Mouse (Mus musculus) midbrain, embryonic 11.5 days (tissue): ENCODE measurements around the gene Cdh13. TPM values are rescaled to one million over a fixed set of nuclear protein-coding genes. Genes with fewer than 3 reads are reported as not detected.
"Not testable (repeated sequence)": the region's sequence is repeated elsewhere in the genome, so short reads cannot be mapped to it uniquely, and the experiment has no call there.

Source experiments
- ATAC-seq: fragments of 200-750 bp; cut with Nextera tagmentation; 2 replicates; pipeline ENCODE4 v1.8.0; 2017; ENCODE audit warnings: moderate TSS enrichment, moderate library complexity; ENCODE audit not compliant: low FRiP score
- DNase-seq: peaks from one replicate; pipeline ENCODE4 v3.0.0; 2015; ENCODE audit warnings: low spot score; ENCODE audit errors: missing footprints
- H3K27ac ChIP-seq: fragments of 300-500 bp; sonication (generic); 2 replicates; pipeline ENCODE4 v1.5.1; 2014; ENCODE audit warnings: low read depth, low read length
- H3K27me3 ChIP-seq: fragments of 300-500 bp; sonication (generic); 2 replicates; pipeline ENCODE4 v1.6.1; 2014; ENCODE audit warnings: mild to moderate bottlenecking, low read length, moderate library complexity, mixed read lengths; ENCODE audit not compliant: control insufficient read depth, insufficient read depth
- H3K36me3 ChIP-seq: fragments of 300-500 bp; sonication (generic); 2 replicates; pipeline ENCODE4 v1.6.1; 2014; ENCODE audit warnings: mild to moderate bottlenecking, low read length, moderate library complexity, mixed read lengths; ENCODE audit not compliant: control insufficient read depth, insufficient read depth
- H3K4me1 ChIP-seq: fragments of 300-500 bp; sonication (generic); 2 replicates; pipeline ENCODE4 v1.6.1; 2014; ENCODE audit warnings: low read length; ENCODE audit not compliant: control insufficient read depth, insufficient read depth
- H3K4me2 ChIP-seq: fragments of 300-500 bp; sonication (generic); 2 replicates; pipeline ENCODE4 v1.6.1; 2014; ENCODE audit warnings: mild to moderate bottlenecking, moderate library complexity
- H3K4me3 ChIP-seq: fragments of 300-500 bp; sonication (generic); 2 replicates; pipeline ENCODE4 v1.5.1; 2014; ENCODE audit warnings: low read depth, low read length
- H3K9ac ChIP-seq: fragments of 300-500 bp; sonication (generic); 2 replicates; pipeline ENCODE4 v1.6.1; 2014; ENCODE audit warnings: low read length
- H3K9me3 ChIP-seq: fragments of 300-500 bp; sonication (generic); 2 replicates; pipeline ENCODE4 v1.6.1; 2016; ENCODE audit warnings: low read length; ENCODE audit not compliant: control insufficient read depth
- WGBS: fragments of 180-500 bp; shearing (Covaris S2); extraction: QIAGEN DNeasy Blood & Tissue Kit; methylation state at CpG from one replicate; pipeline ENCODE4 v1.1.7; 2014; 5-methylcytosine and 5-hydroxymethylcytosine counted together
- polyA plus RNA-seq: library from polyadenylated mRNA; unstranded; fragments of >200 nt; fragmentation: Nextera tagmentation; extraction: Ambion mirVana; gene quantifications from 2 replicates; pipeline ENCODE4 v1.2.1, GENCODE M21; 2014

The Cdh13 gene
- polyA plus RNA-seq, 1 experiment from 2014 or later = 12.2 TPM

DNA sequence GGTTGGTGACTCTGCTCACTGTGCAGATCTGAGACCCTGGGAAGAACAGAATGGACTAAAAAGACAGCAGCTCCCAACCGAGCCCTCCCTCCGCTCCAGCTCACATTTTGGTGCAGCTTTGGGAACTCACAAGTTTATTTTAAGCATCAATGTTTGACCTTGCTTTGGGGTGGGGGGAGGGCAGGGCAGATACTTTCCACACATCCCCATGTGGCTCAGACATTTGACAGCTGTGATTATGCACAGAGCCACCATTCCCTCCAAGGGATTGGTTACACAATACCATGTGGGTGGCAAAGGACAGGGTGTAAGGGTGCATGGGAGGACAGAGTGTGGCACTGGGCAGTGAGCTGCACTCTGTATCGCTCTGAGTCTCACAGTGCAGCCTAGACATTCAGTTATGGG is 993.5 kb downstream of the Cdh13 start:
- 76% methylated on average over 3 of the region's 3 CpGs for WGBS
- ATAC-seq = no peak

DNA sequence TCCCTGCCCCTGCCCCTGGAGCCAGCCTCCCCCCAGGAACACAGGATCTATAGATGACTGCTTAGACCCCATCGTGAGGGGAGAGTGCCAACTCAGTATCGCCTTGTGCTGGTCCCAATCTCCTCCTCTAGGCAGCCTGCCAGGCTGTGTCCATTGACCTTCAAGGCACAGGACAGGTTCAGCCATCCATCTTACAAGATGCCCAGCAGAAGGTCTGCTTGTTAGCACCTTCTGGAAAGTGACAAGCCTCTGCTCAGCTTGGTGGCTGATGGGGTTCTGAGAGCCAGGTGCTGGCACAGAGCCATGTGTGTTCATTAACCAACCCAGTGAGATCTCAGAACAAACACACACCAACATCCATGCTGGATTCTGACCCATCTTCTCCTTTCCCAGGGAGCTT is 998.2 kb downstream of the Cdh13 start:
- H3K27me3 ChIP-seq = no peaks in the 10 kb centered on the region
- 100% methylated on average over 2 of the region's 2 CpGs for WGBS
- H3K27ac ChIP-seq = no peak overlapping the region
- H3K9me3 ChIP-seq = no peaks in the 10 kb centered on the region
- ATAC-seq (no peak), DNase-seq (no peak)
- no peaks in the 10 kb centered on the region for H3K36me3 ChIP-seq
- no peak overlapping the region for H3K9ac ChIP-seq
- H3K4me3 ChIP-seq = no peak overlapping the region
- no peak overlapping the region for H3K4me2 ChIP-seq
- no peaks in the 10 kb centered on the region for H3K4me1 ChIP-seq

More for the DNA sequence above, 993.5 kb downstream of the Cdh13 start:
- H3K36me3 ChIP-seq = no peaks in the 10 kb centered on the region
- no peaks in the 10 kb centered on the region for H3K4me1 ChIP-seq
- H3K4me3 ChIP-seq = no peak overlapping the region
- H3K27ac ChIP-seq = no peak overlapping the region
- DNase-seq = no peak
- H3K4me2 ChIP-seq = no peak overlapping the region
- no peaks in the 10 kb centered on the region for H3K27me3 ChIP-seq
- H3K9me3 ChIP-seq = no peaks in the 10 kb centered on the region
- no peak overlapping the region for H3K9ac ChIP-seq

DNA sequence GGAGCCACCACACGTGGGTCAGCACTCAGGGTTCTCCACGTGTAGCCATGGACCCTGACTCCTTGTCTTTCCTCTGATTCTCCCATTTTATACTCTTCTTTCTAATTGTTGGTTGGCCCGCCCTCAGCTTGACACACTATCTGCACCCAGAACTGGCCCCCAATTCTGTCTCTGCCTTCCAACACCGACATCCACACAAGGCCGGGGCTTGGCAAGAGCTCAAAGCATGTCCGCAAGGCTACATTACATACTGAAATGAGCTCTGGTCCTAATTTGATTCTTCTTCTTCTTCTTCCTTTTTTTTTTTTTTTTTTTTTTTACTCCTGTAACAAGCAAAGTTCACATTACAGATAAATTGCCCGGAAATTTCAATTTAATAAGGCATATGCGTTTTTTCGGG is 1001.0 kb downstream of the Cdh13 start:
- 87% methylated on average over 9 of the region's 9 CpGs for WGBS
- Histone ChIP-seq H3K4me2 (no peak overlapping the region), H3K27me3 (no peaks in the 10 kb centered on the region), H3K4me3 (no peak overlapping the region), H3K36me3 (no peaks in the 10 kb centered on the region), H3K9ac (no peak overlapping the region), H3K27ac (no peak overlapping the region), H3K4me1 (no peaks in the 10 kb centered on the region), H3K9me3 (no peaks in the 10 kb centered on the region)
- ATAC-seq (no peak), DNase-seq (no peak)

DNA sequence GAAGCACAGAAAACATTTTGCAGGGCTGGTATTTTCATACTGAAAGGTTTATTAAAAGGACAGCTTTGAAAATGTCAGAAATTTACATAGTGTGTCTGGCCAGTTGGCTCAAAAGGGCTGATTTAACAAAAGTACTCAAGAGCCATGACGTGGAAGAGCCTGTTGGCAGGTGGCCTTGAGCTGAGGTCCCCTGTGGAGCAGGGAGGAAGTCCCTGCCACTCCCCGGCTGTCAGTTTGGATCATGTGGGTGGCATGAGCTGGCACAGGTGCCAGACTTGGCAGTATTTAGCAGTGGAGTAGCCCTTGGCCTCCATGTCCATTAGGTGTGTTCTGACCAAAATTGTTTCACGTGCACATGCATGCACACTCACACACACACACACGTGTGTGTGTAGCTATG is 1001.4 kb downstream of the Cdh13 start:
- H3K9me3 ChIP-seq = no peaks in the 10 kb centered on the region
- H3K4me2 ChIP-seq = no peak overlapping the region
- H3K27me3 ChIP-seq = no peaks in the 10 kb centered on the region
- H3K9ac ChIP-seq = no peak overlapping the region
- H3K27ac ChIP-seq = no peak overlapping the region
- no peak overlapping the region for H3K4me3 ChIP-seq
- H3K4me1 ChIP-seq = no peaks in the 10 kb centered on the region
- ATAC-seq (no peak), DNase-seq (no peak)
- H3K36me3 ChIP-seq = no peaks in the 10 kb centered on the region
- WGBS = 80% methylated on average over 4 of the region's 4 CpGs

DNA sequence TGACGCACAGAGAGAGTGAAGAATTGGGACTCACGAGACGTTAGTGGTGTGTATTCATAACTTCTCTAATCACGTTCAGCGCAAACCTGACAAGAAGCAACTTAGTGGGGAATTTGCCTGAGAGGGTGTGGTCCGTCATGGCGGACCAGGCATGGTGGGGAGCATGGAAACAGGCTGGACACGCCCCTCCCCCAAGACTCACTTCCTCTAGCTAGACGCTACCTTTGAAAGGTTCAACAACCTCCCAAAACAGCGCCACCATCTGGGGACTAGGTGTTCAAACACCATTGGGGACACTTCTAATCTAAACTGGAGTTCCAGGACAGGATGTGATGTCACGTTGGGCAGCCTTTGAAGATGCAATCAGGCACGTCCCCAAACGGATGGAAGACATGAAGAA is 1011.9 kb downstream of the Cdh13 start:
- no peak overlapping the region for H3K4me2 ChIP-seq
- whole genome bisulfite sequencing = 85% methylated on average over 13 of the region's 13 CpGs
- no peaks in the 10 kb centered on the region for H3K4me1 ChIP-seq
- DNase-seq (no peak), ATAC-seq (no peak)
- no peak overlapping the region for H3K27ac ChIP-seq
- H3K9ac ChIP-seq = no peak overlapping the region
- no peaks in the 10 kb centered on the region for H3K36me3 ChIP-seq
- no peaks in the 10 kb centered on the region for H3K27me3 ChIP-seq
- H3K9me3 ChIP-seq = no peaks in the 10 kb centered on the region
- no peak overlapping the region for H3K4me3 ChIP-seq

DNA sequence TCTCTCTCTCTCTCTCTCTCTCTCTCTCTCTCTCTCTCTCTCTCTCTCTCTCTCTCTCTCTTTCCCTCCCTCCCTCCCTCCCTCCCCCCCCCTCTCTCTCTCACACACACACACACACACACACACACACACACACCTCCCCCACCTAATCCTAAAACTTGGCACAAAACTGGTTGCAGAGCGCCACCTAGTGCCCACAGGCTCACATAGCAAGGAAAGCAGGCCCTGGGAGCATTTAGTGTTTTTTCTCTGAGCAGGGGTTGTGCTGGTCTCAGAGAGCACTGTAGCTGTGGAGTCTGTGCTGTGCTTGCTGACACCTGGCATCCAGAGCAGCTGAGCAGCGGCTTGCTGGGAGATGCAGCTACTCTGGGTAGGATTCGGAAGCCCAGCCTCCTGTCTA is 1014.2 kb downstream of the Cdh13 start:
- WGBS = 24% methylated on average over 3 of the region's 3 CpGs
- not testable (repeated sequence) for H3K27ac ChIP-seq, H3K4me2 ChIP-seq, H3K9me3 ChIP-seq, H3K4me1 ChIP-seq, H3K27me3 ChIP-seq, H3K9ac ChIP-seq, H3K36me3 ChIP-seq, ATAC-seq, H3K4me3 ChIP-seq
- peak; percentile 91 for DNase-seq

DNA sequence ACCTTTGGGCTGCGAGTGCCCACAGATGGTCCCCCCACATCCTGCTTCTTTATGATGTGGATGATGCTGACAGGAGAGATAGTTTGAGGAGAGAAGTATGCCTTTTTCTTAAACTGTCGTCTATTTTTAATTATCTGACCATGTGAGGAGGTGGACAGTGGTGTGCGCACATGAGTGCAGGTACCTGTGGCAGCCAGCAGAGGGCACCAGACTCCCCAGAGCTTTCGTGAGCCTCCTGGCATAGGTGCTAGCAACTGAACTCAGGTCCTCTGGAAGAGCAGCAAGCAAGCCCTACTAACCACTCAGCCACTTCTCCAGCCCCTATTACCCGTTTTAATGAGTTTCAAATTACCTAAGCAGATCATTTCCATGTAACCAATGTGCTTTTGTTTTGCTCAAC is 1016.8 kb downstream of the Cdh13 start:
- ATAC-seq (no peak), DNase-seq (no peak)
- no peak overlapping the region for H3K4me2 ChIP-seq
- no peaks in the 10 kb centered on the region for H3K27me3 ChIP-seq
- no peak overlapping the region for H3K4me3 ChIP-seq
- H3K9me3 ChIP-seq = no peaks in the 10 kb centered on the region
- H3K36me3 ChIP-seq = no peaks in the 10 kb centered on the region
- H3K4me1 ChIP-seq = no peaks in the 10 kb centered on the region
- no peak overlapping the region for H3K9ac ChIP-seq
- 88% methylated on average over 5 of the region's 5 CpGs for WGBS
- no peak overlapping the region for H3K27ac ChIP-seq

DNA sequence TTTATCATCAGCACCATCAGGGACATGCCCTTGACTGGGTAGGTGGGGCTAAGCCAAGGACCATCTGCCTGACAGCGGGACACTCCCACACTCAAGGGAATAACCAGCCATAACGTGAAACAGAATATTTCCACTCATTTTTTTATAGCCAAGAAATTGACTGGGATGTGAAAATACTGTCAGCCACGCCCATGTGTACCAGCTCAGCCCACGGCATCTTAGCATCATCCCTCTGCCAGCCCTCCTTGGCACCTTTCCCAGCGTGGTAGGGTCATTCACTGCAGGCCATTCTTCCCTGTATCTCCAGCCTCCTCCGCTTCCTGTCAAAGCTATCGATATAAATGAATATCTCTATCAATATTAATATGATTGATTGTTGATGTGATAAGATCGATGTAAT is 1020.7 kb downstream of the Cdh13 start:
- DNase-seq (no peak), ATAC-seq (no peak)
- Histone ChIP-seq H3K9ac (no peak overlapping the region), H3K9me3 (no peaks in the 10 kb centered on the region; the same call in 1 of the 2 replicates), H3K4me3 (no peak overlapping the region), H3K27me3 (no peaks in the 10 kb centered on the region), H3K36me3 (no peaks in the 10 kb centered on the region), H3K27ac (no peak overlapping the region), H3K4me1 (no peaks in the 10 kb centered on the region), H3K4me2 (no peak overlapping the region)
- 86% methylated on average over 8 of the region's 8 CpGs for WGBS

DNA sequence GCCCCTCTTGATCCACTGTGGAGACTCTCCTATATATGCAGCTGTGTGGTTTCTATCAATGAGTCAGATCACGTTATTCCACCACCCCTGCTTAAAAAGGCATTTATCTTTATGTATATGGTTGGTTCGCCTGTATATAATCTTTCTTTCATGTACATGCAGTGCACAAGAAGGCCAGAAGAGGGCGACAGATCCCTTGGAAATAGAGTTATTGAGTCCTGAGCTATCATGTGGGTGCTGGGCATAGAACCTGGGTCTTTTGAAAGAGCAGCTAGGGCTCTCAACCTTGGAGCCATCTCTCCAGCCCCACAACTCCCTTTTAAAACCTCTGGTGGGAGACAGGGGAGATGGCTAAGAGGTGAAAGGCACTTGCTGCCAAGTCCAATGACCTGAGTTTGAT is 1027.9 kb downstream of the Cdh13 start:
- WGBS = 29% methylated on average over 3 of the region's 3 CpGs
- no peak overlapping the region for H3K27ac ChIP-seq
- no peaks in the 10 kb centered on the region for H3K4me1 ChIP-seq
- no peak overlapping the region for H3K4me3 ChIP-seq
- H3K27me3 ChIP-seq = no peaks in the 10 kb centered on the region
- H3K9ac ChIP-seq = no peak overlapping the region
- no peaks in the 10 kb centered on the region for H3K36me3 ChIP-seq
- no peak overlapping the region for H3K4me2 ChIP-seq
- H3K9me3 ChIP-seq = no peaks in the 10 kb centered on the region; the same call in 1 of the 2 replicates
- ATAC-seq = no peak
- DNase-seq = peak; percentile 84

DNA sequence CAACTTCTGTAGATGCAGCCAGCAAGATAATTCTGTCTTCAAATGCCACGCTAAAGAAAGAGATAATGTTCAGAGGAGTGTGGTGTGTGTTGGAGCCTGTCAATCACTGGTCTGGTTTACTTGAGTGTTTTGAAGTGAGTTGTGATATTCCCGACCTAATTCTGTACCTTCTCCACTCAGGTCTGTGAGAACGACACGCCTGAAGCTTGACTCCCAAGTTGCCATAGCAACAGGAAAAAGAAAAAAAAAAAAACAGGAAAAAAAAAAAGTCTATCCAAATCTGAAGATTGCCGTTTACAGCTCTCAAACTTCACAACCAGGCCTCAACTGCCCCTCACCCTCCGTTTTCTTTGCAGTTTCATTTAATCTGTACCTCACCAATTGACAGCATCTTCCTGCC is 1039.7 kb downstream of the Cdh13 start:
- no peak overlapping the region for H3K4me3 ChIP-seq
- no peak overlapping the region for H3K4me2 ChIP-seq
- 75% methylated on average over 6 of the region's 6 CpGs for WGBS
- no peak overlapping the region for H3K27ac ChIP-seq
- no peaks in the 10 kb centered on the region for H3K9me3 ChIP-seq
- no peaks in the 10 kb centered on the region for H3K27me3 ChIP-seq
- H3K36me3 ChIP-seq = no peaks in the 10 kb centered on the region
- no peaks in the 10 kb centered on the region for H3K4me1 ChIP-seq
- no peak for ATAC-seq
- no peak for DNase-seq
- H3K9ac ChIP-seq = no peak overlapping the region
